Mouse (Mus musculus) stomach, postnatal 0 days (tissue): ENCODE measurements at regions not wholly inside any gene's neighbourhood (a gene's known extent, or its start where the extent isn't known, plus 50 kb on each side); places are given as distances from the start of the nearest gene placed in this dataset.

Source experiments
- CTCF ChIP-seq: IDR thresholded peaks from 2 replicates; pipeline ENCODE4 v1.5.1; 2016; ENCODE audit warnings: antibody characterized with exemption, low read depth, mild to moderate bottlenecking, moderate library complexity
- EP300 ChIP-seq: optimal IDR thresholded peaks from 2 replicates; pipeline ENCODE3; 2016; ENCODE audit warnings: antibody characterized with exemption

DNA sequence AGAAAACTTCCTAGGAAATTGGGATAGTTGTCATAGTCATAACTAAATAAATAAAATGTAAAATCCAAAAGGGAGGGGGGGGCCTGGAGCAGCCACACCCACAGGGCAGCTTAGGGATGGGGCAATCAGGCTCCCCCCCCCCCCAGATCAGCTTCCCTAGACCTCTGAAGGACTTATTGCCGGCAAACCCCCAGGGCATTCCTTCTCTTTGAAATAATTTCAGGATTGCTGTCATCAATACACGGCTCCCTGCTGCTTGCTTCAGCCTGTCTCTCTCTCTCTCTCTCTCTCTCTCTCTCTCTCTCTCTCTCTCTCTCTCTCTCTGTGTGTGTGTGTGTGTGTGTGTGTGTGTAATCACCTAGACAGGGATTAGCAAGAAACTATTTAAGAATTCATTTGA, 93.8 kb upstream of the Itga6 start:
- TF ChIP-seq CTCF (no peak), EP300 (no peak)
